Mouse (Mus musculus): ENCODE data around the gene Nqo1.

Gene Nqo1

GRCm38 (mm10) chr8:107403038-107403781 lies at the start of gene Nqo1:
Gene Nqo1 (minus strand): TSS chr8:107403206.
- TF ChIP-seq GATA4 (IDR thresholded peaks at IDR 0.05; ENCODE audit: insufficient replicate concordance, low read length), result no peak; the same call in 1 of the 2 replicates

- no peak for TF ChIP-seq GATA4 (IDR thresholded peaks at IDR 0.05; ENCODE audit: insufficient replicate concordance, low read length)
These were observed 48.5 kb upstream of the Nqo1 start for GRCm38 (mm10) chr8:107451414-107452066.

GRCm38 (mm10) chr8:107449655-107450054 lies 46.6 kb upstream of the Nqo1 start:
- no peak for TF ChIP-seq GATA4 (IDR thresholded peaks at IDR 0.05; ENCODE audit: insufficient replicate concordance, low read length)

- no peak for TF ChIP-seq GATA4 (IDR thresholded peaks at IDR 0.05; ENCODE audit: insufficient replicate concordance, low read length)
These were observed 46.1 kb upstream of the Nqo1 start for GRCm38 (mm10) chr8:107449130-107449529.

GRCm38 (mm10) chr8:107448382-107448889 lies 45.4 kb upstream of the Nqo1 start:
- TF ChIP-seq GATA4 (IDR thresholded peaks at IDR 0.05; ENCODE audit: insufficient replicate concordance, low read length), result no peak

GRCm38 (mm10) chr8:107447713-107448112 lies 44.7 kb upstream of the Nqo1 start:
- TF ChIP-seq GATA4 (IDR thresholded peaks at IDR 0.05; ENCODE audit: insufficient replicate concordance, low read length), result no peak

- TF ChIP-seq GATA4 (IDR thresholded peaks at IDR 0.05; ENCODE audit: insufficient replicate concordance, low read length), result no peak
These were observed 41.6 kb upstream of the Nqo1 start for GRCm38 (mm10) chr8:107444626-107445025.

GRCm38 (mm10) chr8:107439880-107440625 lies 37.0 kb upstream of the Nqo1 start:
- TF ChIP-seq GATA4 (IDR thresholded peaks at IDR 0.05; ENCODE audit: insufficient replicate concordance, low read length), result no peak

- no peak for TF ChIP-seq GATA4 (IDR thresholded peaks at IDR 0.05; ENCODE audit: insufficient replicate concordance, low read length)
These were observed 34.7 kb upstream of the Nqo1 start for GRCm38 (mm10) chr8:107437711-107438110.

GRCm38 (mm10) chr8:107436841-107437421 lies 33.9 kb upstream of the Nqo1 start:
- TF ChIP-seq GATA4 (IDR thresholded peaks at IDR 0.05; ENCODE audit: insufficient replicate concordance, low read length), result no peak

- TF ChIP-seq GATA4 (IDR thresholded peaks at IDR 0.05; ENCODE audit: insufficient replicate concordance, low read length), result no peak
These were observed 33.2 kb upstream of the Nqo1 start, which contains the start of gene Wwp2 for GRCm38 (mm10) chr8:107435962-107436831. Gene Wwp2 (plus strand): TSS chr8:107436365.

- no peak for TF ChIP-seq GATA4 (IDR thresholded peaks at IDR 0.05; ENCODE audit: insufficient replicate concordance, low read length)
These were observed 32.5 kb upstream of the Nqo1 start for GRCm38 (mm10) chr8:107435421-107435961.

- TF ChIP-seq GATA4 (IDR thresholded peaks at IDR 0.05; ENCODE audit: insufficient replicate concordance, low read length), result no peak
These were observed 27.8 kb upstream of the Nqo1 start for GRCm38 (mm10) chr8:107430821-107431220.

GRCm38 (mm10) chr8:107425230-107425597 lies 22.2 kb upstream of the Nqo1 start:
- no peak for TF ChIP-seq GATA4 (IDR thresholded peaks at IDR 0.05; ENCODE audit: insufficient replicate concordance, low read length)

All from liver, adult (tissue).